Mouse (Mus musculus) heart, postnatal 25 days (tissue): Measurements from ENCODE around the gene Anks1b. TPM values are rescaled to one million over a fixed set of nuclear protein-coding genes. Genes with fewer than 3 reads are reported as not detected.

Experiments
- DNase-seq: peaks from one replicate; pipeline ENCODE4 v3.0.0; 2022; ENCODE audit warnings: low spot score
- intact Hi-C: fragments of 180-260 bp; cut with DNase I; formaldehyde crosslinking; loops from one replicate; pipeline ENCODE4 v1.15.1; 2025
- total RNA-seq, 2 experiments: library from RNA; stranded (reverse); gene quantifications; 2 replicates each; pipeline ENCODE4 v1.2.3; 2021

Anks1b gene
- total RNA-seq, 2 experiments from 2014 or later: 0.48 to 0.70 TPM

- no peak for DNase-seq
- intact Hi-C loops: no loop called here
Measured at GRCm38 (mm10) chr10:90699211-90699610, 825.9 kb downstream of the Anks1b start.

GRCm38 (mm10) chr10:90704602-90705001 lies 831.3 kb downstream of the Anks1b start:
- DNase-seq: no peak
- intact Hi-C loops: no loop called here

- intact Hi-C loops: no loop called here
- no peak for DNase-seq
Measured at GRCm38 (mm10) chr10:90708822-90709601, 835.7 kb downstream of the Anks1b start.

- no peak for DNase-seq
- intact Hi-C loops: no loop called here
Measured at GRCm38 (mm10) chr10:90709602-90709931, 836.3 kb downstream of the Anks1b start.

- intact Hi-C loops: no loop called here
- no peak for DNase-seq
Measured at GRCm38 (mm10) chr10:90717961-90718360, 844.7 kb downstream of the Anks1b start.

- intact Hi-C loops: no loop called here
- DNase-seq: no peak
Measured at GRCm38 (mm10) chr10:90718684-90719083, 845.4 kb downstream of the Anks1b start.

- no peak for DNase-seq
- intact Hi-C loops: no loop called here
Measured at GRCm38 (mm10) chr10:90719996-90720395, 846.7 kb downstream of the Anks1b start.

GRCm38 (mm10) chr10:90723071-90723494 lies 849.8 kb downstream of the Anks1b start:
- no peak for DNase-seq
- intact Hi-C loops: no loop called here

GRCm38 (mm10) chr10:90723941-90724341 lies 850.6 kb downstream of the Anks1b start:
- intact Hi-C loops: no loop called here
- DNase-seq: no peak

- no peak for DNase-seq
- intact Hi-C loops: no loop called here
Measured at GRCm38 (mm10) chr10:90724931-90725330, 851.6 kb downstream of the Anks1b start.

- intact Hi-C loops: loop anchor here (2.0 kb wide), 1 partner anchor 304 kb away; no protein-coding TSS in a partner anchor
- DNase-seq: no peak
Measured at GRCm38 (mm10) chr10:90728401-90729358, 855.4 kb downstream of the Anks1b start.

- intact Hi-C loops: loop anchor here (2.0 kb wide), 1 partner anchor 303 kb away; no protein-coding TSS in a partner anchor
- DNase-seq: no peak
Measured at GRCm38 (mm10) chr10:90729527-90729926, 856.2 kb downstream of the Anks1b start.

GRCm38 (mm10) chr10:90732823-90733222 lies 859.5 kb downstream of the Anks1b start:
- intact Hi-C loops: loop anchor here (1.0 to 5.0 kb wide), 2 partner anchors 301 to 409 kb away; no protein-coding TSS in a partner anchor
- DNase-seq: no peak

- intact Hi-C loops: loop anchor here (1.0 to 5.0 kb wide), 2 partner anchors 301 to 409 kb away; no protein-coding TSS in a partner anchor
Measured at GRCm38 (mm10) chr10:90733632-90734031, 860.3 kb downstream of the Anks1b start.

GRCm38 (mm10) chr10:90738475-90738874 lies 865.2 kb downstream of the Anks1b start:
- intact Hi-C loops: no loop called here
- DNase-seq: no peak

More at GRCm38 (mm10) chr10:90733632-90734031, 860.3 kb downstream of the Anks1b start:
- no peak for DNase-seq

GRCm38 (mm10) chr10:90740956-90741355 lies 867.6 kb downstream of the Anks1b start:
- DNase-seq: no peak
- intact Hi-C loops: no loop called here

- no peak for DNase-seq
- intact Hi-C loops: no loop called here
Measured at GRCm38 (mm10) chr10:90751889-90752288, 878.6 kb downstream of the Anks1b start.

GRCm38 (mm10) chr10:90753106-90753505 lies 879.8 kb downstream of the Anks1b start:
- intact Hi-C loops: no loop called here
- no peak for DNase-seq

- intact Hi-C loops: no loop called here
- DNase-seq: no peak
Measured at GRCm38 (mm10) chr10:90757773-90758172, 884.5 kb downstream of the Anks1b start.

GRCm38 (mm10) chr10:90759929-90760328 lies 886.6 kb downstream of the Anks1b start:
- DNase-seq: no peak
- intact Hi-C loops: no loop called here

GRCm38 (mm10) chr10:90766261-90766660 lies 893.0 kb downstream of the Anks1b start:
- intact Hi-C loops: no loop called here
- no peak for DNase-seq
